Mouse (Mus musculus) c-Kit-positive CD71-positive TER-119-negative erythroid progenitor cells, embryonic 14.5 days (primary cell): ENCODE results near the gene Cpa4.

ENCODE experiments used
- DNase-seq: peaks from one replicate; pipeline ENCODE4 v3.0.0-alpha.2; 2013; ENCODE audit warnings: low read depth

Gene Cpa4

DNA sequence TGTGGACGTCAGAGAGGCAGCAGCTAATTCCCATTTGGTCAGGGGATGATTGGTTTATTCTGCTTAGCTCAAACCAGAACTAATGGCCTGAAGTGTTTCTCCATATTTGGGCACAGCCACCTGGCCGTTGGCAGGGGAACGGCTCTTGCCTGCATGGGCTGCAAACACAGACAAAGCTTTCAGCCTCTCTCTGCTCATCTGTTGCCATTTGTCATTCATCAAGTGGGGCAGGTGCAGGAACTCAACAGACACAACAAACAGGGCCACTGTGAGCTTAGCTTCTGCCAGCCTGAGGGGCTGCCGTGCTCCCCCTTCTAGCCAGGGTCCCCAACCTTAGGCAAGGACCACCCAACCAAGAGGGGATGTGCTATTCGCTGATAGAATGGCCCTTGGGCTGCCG, 60.0 kb downstream of the Cpa4 start:
- no peak for DNase-seq

DNA sequence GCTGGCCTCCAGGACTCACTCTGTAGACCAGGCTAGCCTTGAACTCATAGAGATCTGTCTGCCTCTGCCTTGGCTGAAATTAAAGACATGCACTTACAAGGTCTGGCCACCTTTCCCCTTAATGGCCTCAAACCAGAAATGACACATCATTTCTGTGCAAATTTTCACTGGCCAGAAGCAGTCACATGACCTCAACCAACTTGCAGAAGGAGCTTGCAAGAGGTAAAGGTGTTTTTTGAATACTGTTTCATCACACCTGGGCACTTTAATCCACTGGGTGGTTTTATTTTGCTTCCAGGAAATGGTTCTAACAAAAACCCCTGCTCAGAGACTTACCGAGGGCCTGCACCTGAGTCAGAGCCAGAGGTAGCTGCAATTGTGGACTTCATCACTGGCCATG, 61.8 kb downstream of the Cpa4 start:
- DNase-seq, result no peak

DNA sequence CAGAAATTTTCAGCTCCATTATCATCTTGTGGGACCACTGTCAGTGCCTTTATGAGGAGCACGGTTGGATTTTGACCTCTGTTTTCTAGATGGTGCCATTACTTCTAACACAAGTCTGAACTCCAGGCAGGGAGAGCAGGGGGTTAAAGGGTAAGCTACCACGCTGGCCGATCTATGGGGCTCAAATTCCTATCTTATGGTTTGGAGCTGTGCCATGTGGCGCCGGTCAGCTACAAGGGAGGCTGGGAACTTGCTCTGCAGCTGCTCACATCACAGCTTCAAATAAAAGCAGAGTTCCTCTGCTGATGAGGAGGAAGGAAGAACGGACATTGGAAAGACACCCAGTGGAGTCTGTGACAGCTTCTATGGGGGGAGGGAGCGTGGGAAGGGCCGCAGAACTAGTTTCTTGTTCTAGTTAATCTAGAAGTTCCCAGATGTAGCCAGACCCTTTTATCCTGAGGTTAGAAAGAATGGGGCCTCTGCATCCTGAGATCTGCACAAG, 67.2 kb downstream of the Cpa4 start:
- no peak for DNase-seq

DNA sequence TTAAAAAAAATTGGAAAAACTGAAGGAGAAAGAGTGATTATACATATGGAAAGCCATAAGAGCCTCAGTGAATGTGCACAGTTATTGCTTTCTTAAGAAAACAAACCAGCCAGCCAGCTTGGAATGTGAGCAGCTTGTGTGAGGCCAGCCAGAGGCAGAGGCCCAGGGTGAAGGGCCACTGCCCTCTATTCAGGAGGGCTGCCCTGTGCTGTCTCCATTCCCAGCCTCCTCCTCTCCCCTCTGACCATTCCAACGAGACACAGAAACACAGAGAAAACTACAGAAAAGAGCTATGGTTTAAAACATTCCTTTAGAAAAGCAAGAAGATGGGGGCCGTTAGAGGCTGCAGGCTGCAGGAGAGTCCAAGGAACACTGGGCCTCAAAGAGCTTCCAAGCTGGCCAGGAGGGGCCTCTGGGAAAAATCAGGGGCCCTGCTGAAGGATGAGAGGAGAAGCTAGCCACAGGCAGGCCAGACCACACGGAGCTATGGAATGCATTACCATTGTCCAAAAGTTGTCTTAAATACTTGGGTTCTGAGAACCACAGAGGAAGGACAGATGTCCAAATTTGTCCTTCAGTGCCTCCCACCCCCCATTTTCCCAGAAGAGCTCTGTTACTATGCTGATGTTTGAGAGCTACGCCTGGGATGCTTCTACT, 68.1 kb downstream of the Cpa4 start:
- no peak for DNase-seq

DNA sequence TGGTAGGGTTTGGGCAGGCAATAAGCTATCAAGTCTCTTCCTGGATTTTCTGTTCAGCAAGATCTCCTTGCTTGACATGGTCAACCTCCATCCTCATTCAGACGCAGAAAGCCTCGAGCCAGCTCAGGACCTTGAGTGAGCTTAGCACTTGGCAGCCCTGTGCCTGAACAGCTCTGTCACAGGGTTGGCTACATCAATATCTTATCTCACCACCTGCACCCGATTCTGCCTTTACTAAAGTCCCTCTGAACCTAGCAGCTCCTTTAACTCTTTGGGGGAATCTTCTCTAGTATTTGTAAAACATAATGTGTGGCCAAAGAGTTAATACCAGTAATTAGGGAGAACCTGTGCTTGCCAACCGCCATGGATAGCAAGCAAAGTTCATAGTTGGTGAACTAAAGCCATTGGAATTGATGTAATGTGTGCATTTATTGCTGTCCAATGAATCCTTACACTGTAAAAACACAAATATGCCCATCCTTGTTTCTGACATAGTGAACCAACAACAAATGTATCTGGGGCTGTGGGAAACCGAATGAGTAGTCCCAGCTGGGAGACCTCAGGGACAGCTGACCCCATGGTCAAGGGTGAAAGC, 70.6 kb downstream of the Cpa4 start, which contains the start of gene Cpa1:
TSS of gene Cpa1 (plus strand) at position 545 of the 595 bp plus-strand sequence.
- DNase-seq, result peak; percentile 28
